Mouse (Mus musculus) kidney, embryonic 14.5 days (tissue): ENCODE measurements around the gene S100a16. TPM values are rescaled to one million over a fixed set of nuclear protein-coding genes. Genes with fewer than 3 reads are reported as not detected.

ENCODE experiments used
- ATAC-seq: fragments of 200-750 bp; cut with Nextera tagmentation; 2 replicates; pipeline ENCODE4 v1.8.0; 2017; ENCODE audit warnings: moderate number of reproducible peaks, mild to moderate bottlenecking, moderate TSS enrichment, moderate library complexity; ENCODE audit not compliant: low FRiP score, low TSS enrichment
- H3K27ac ChIP-seq: fragments of 300-500 bp; sonication (generic); 2 replicates; pipeline ENCODE4 v1.5.1; 2014; ENCODE audit warnings: low read depth, mild to moderate bottlenecking, low read length, moderate library complexity, mixed read lengths
- H3K27me3 ChIP-seq: fragments of 300-500 bp; sonication (generic); 2 replicates; pipeline ENCODE4 v1.6.1; 2014; ENCODE audit warnings: mild to moderate bottlenecking, low read length; ENCODE audit not compliant: control insufficient read depth, insufficient read depth
- H3K36me3 ChIP-seq: fragments of 300-500 bp; sonication (generic); 2 replicates; pipeline ENCODE4 v1.6.1; 2014; ENCODE audit warnings: low read length, mixed read lengths; ENCODE audit not compliant: control insufficient read depth, insufficient read depth
- H3K4me1 ChIP-seq: fragments of 300-500 bp; sonication (generic); 2 replicates; pipeline ENCODE4 v1.6.1; 2014; ENCODE audit warnings: low read length, mixed read lengths; ENCODE audit not compliant: control insufficient read depth, insufficient read depth
- H3K4me2 ChIP-seq: fragments of 300-500 bp; sonication (generic); replicated peaks from 2 replicates; pipeline ENCODE4 v1.6.1; 2014; ENCODE audit warnings: low read depth, mild to moderate bottlenecking, low read length
- H3K4me3 ChIP-seq: fragments of 300-500 bp; sonication (generic); 2 replicates; pipeline ENCODE4 v1.5.1; 2014; ENCODE audit warnings: mild to moderate bottlenecking, low read length
- H3K9ac ChIP-seq: fragments of 300-500 bp; sonication (generic); 2 replicates; pipeline ENCODE4 v1.6.1; 2014; ENCODE audit warnings: low read depth, mild to moderate bottlenecking, low read length, moderate library complexity
- H3K9me3 ChIP-seq: fragments of 300-500 bp; sonication (generic); 2 replicates; pipeline ENCODE4 v1.6.1; 2016; ENCODE audit warnings: low read length; ENCODE audit not compliant: control insufficient read depth
- WGBS: fragments of 180-500 bp; shearing (Covaris S2); extraction: QIAGEN DNeasy Blood & Tissue Kit; methylation state at CpG from one replicate; pipeline ENCODE4 v1.1.7; 2014; 5-methylcytosine and 5-hydroxymethylcytosine counted together
- polyA plus RNA-seq: library from polyadenylated mRNA; unstranded; fragments of >200 nt; fragmentation: Nextera tagmentation; extraction: Ambion mirVana; gene quantifications from 2 replicates; pipeline ENCODE4 v1.2.1, GENCODE M21; 2014

S100a16 gene
- polyA plus RNA-seq, 1 experiment from 2014 or later, result 175 TPM

DNA sequence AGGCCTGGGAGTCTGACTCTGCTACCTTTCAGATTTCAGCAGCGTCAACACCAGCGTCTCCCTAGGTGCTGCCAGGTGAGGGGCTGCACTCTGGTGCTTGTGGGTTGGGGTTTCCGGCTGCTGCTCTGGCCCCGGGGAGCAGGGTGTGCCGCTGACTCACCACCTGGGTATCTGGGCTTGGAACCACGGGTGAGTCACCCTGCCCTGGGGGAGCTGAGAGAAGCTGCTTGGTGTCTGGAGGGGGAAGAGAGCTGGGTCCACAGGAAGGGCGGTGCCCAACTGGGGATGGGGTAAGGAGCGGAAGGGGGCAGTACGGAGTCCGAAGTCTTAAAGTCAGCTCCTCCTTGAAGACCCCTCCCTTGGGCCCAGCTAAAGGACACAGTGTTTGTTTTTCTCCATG lies 49.9 kb downstream of the S100a16 start:
- no peaks in the 10 kb centered on the region for H3K27me3 ChIP-seq
- no peak overlapping the region for H3K9ac ChIP-seq
- no peak overlapping the region; the same call in 1 of the 2 replicates for H3K27ac ChIP-seq
- 50% methylated on average over 10 of the region's 10 CpGs for WGBS
- no peaks in the 10 kb centered on the region for H3K4me1 ChIP-seq
- 0 out of 2 replicates have a peak, but pooled peaks have one; percentile 28 for ATAC-seq
- H3K36me3 ChIP-seq, result no peaks in the 10 kb centered on the region
- H3K9me3 ChIP-seq, result no peaks in the 10 kb centered on the region
- H3K4me2 ChIP-seq, result no peak overlapping the region
- H3K4me3 ChIP-seq, result no peak overlapping the region

DNA sequence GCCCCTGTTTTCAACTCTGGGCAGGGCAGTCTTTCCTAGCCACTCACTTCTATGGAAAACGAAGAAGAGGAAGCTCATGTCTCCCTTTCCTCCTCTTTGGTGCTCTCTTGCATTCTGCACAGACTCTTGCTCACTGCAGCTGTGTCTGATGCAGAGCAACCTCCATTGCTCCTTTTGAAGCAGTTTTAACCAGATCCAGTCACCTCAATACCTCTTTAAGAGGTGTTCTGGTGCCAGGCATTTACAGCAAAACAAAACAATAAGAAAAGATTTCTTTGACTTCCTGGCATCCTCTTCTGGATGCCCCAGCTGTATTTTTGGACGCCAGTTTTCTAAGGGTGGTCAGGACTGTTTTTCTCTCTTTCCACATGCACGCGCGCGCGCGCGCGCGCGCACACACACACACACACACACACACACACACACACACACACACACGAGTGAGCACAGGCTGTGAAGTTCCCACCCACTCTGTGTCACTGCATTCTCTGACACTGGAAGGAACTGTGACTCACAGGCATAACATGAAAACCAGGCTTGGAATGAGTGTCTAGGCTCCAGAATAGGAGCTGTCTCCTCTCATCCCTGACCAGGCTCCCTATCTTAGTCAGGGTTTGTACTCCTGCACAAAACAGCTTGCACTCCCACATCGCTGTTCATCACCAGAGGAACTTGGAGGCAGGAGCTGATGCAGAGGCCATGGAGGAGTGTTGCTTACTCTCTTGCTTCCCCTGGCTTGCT lies 50.5 kb downstream of the S100a16 start:
- ATAC-seq, result no peak
- 82% methylated on average over 14 of the region's 14 CpGs for whole genome bisulfite sequencing
- H3K27ac ChIP-seq, result no peak overlapping the region

DNA sequence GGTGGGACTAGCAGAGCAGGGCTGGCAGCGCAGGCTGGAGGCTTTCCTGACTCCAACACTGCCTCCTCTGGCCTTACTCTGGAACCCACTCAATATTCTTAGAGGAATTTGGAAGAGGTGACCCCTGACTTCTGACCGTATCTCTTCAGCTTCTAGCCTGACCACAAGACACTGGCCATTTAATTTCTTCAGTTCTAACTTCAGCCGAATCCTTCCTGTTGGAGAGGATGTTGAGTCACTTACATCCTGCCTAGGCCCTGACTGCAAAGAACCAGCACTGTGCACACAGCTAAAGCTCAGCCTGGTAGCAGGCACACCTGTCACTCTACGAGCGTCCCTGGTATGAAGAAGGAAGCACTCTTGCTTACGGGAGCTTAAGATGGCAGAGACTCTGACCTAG lies 52.3 kb downstream of the S100a16 start:
- Histone ChIP-seq H3K36me3 (no peaks in the 10 kb centered on the region), H3K9ac (no peak overlapping the region), H3K9me3 (no peaks in the 10 kb centered on the region), H3K27me3 (no peaks in the 10 kb centered on the region), H3K4me3 (no peak overlapping the region), H3K27ac (no peak overlapping the region), H3K4me1 (no peaks in the 10 kb centered on the region), H3K4me2 (no peak overlapping the region)
- WGBS, result 76% methylated on average over 6 of the region's 6 CpGs
- no peak for ATAC-seq

More for the DNA sequence above, 50.5 kb downstream of the S100a16 start:
- H3K9ac ChIP-seq, result no peak overlapping the region
- no peaks in the 10 kb centered on the region for H3K27me3 ChIP-seq
- no peak overlapping the region for H3K4me3 ChIP-seq
- no peaks in the 10 kb centered on the region for H3K9me3 ChIP-seq
- H3K4me2 ChIP-seq, result no peak overlapping the region
- H3K36me3 ChIP-seq, result no peaks in the 10 kb centered on the region
- no peaks in the 10 kb centered on the region for H3K4me1 ChIP-seq

DNA sequence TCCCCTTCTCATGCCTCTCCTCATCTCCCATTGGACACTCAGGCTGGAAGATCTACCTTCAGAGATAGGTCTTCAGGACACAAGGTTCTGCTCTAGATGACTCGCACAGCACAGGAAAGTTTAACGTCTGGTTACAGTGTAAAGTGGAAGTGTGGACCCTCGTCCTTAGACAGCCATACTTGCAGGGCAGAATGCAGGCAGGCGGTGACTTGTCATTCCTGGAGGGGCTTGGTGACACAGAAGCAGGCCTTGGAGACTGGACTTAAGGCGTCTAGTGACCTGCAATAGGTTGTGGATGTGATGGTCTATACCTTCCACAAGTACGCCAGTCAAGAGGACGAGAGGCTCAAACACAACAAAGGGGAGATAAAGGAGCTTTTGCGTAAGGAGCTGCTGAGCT lies 52.9 kb downstream of the S100a16 start, which contains the start of gene S100a2:
Gene S100a2, plus strand, starts transcription at position 301 of the 400 bp plus-strand sequence.
- H3K4me3 ChIP-seq, result no peak within 1 kb of the TSS
- H3K27ac ChIP-seq, result no peak within 1 kb of the TSS
- H3K36me3 ChIP-seq, result no peaks in the 10 kb centered on the region
- no peaks in the 10 kb centered on the region for H3K27me3 ChIP-seq
- H3K9ac ChIP-seq, result no peak within 1 kb of the TSS
- no peak for ATAC-seq
- no peaks in the 10 kb centered on the region for H3K4me1 ChIP-seq
- WGBS, result 93% methylated on average over 8 of the region's 8 CpGs
- H3K4me2 ChIP-seq, result no peak within 1 kb of the TSS
- H3K9me3 ChIP-seq, result no peaks in the 10 kb centered on the region

Other genes with a start within 250 kb of the S100a16 start
- 24.5 and 25.4 TPM in 2 replicates for gene Gatad2b, start 244.1 kb upstream of the S100a16 start, polyA plus RNA-seq
- 8.2 and 12.3 TPM in 2 replicates for gene Slc27a3, start 147.3 kb upstream of the S100a16 start, polyA plus RNA-seq
- gene Ints3, start 103.6 kb upstream of the S100a16 start, polyA plus RNA-seq, result 24.0 and 39.2 TPM in 2 replicates
- 11.0 and 12.3 TPM in 2 replicates for gene Npr1, start 71.4 kb upstream of the S100a16 start, polyA plus RNA-seq
- 245 and 262 TPM in 2 replicates for gene Ilf2, start 61.1 kb upstream of the S100a16 start, polyA plus RNA-seq
- 58.5 and 67.6 TPM in 2 replicates for gene Snapin, start 46.2 kb upstream of the S100a16 start, polyA plus RNA-seq
- 98.8 and 105 TPM in 2 replicates for gene Chtop, start 27.8 kb upstream of the S100a16 start, polyA plus RNA-seq
- gene S100a1, start 22.9 kb upstream of the S100a16 start, polyA plus RNA-seq, result 50.7 and 55.9 TPM in 2 replicates
- gene S100a13, start 22.8 kb upstream of the S100a16 start, polyA plus RNA-seq, result 30.2 and 38.0 TPM in 2 replicates
- 1.1 and 1.6 TPM in 2 replicates for gene S100a14, start 10.4 kb upstream of the S100a16 start, polyA plus RNA-seq
- 0.06 TPM in 1 of 2 replicates, not detected in the other for gene S100a3, start 23.3 kb downstream of the S100a16 start, polyA plus RNA-seq
- gene S100a2, start 53.0 kb downstream of the S100a16 start, polyA plus RNA-seq, result not detected in 2 replicates
- not detected in 2 replicates for gene Gm42674, start 64.7 kb downstream of the S100a16 start, polyA plus RNA-seq
- 2.7 and 3.9 TPM in 2 replicates for gene S100a4, start 66.5 kb downstream of the S100a16 start, polyA plus RNA-seq
- gene S100a5, start 71.3 kb downstream of the S100a16 start, polyA plus RNA-seq, result 0.56 TPM in 1 of 2 replicates, not detected in the other
- 115 and 148 TPM in 2 replicates for gene S100a6, start 75.6 kb downstream of the S100a16 start, polyA plus RNA-seq
- not detected in 2 replicates for gene S100a7a, start 116.8 kb downstream of the S100a16 start, polyA plus RNA-seq
- gene S100a8, start 131.7 kb downstream of the S100a16 start, polyA plus RNA-seq, result 2.4 and 4.2 TPM in 2 replicates
- 1.3 and 2.0 TPM in 2 replicates for gene S100a9, start 158.5 kb downstream of the S100a16 start, polyA plus RNA-seq
- not detected in 2 replicates for gene Pglyrp4, start 189.7 kb downstream of the S100a16 start, polyA plus RNA-seq
- not detected in 2 replicates for gene Gm5849, start 240.6 kb downstream of the S100a16 start, polyA plus RNA-seq